Mouse (Mus musculus) A20 (cell line): ENCODE measurements around the gene Ptprc.

Experiments used
- DNase-seq: peaks from one replicate; pipeline ENCODE4 v3.0.0-alpha.2; 2011; ENCODE audit warnings: low read depth, low spot score

Gene Ptprc

DNA sequence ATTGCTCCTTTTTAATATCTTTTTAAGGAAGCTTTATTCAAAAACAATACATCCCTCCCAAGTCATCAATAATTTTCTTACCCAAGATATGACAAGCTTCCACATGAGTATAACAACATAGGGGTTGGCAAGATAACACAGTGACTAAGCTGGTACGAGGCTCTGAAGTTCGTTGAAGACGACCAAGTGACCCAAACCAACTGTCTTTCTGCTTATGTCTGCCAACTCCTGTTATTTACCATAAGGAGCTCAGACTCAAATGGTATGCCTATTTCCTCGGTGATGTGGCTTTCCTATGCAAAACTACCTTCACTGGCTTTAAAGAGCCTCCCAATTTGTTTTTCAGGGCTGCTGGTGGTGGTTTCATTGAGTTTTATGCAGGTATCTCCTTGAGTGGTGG lies at the start of gene Ptprc:
Gene Ptprc, minus strand, starts transcription at position 215 of the 400 bp plus-strand sequence.
- peak; percentile 86 for DNase-seq

DNA sequence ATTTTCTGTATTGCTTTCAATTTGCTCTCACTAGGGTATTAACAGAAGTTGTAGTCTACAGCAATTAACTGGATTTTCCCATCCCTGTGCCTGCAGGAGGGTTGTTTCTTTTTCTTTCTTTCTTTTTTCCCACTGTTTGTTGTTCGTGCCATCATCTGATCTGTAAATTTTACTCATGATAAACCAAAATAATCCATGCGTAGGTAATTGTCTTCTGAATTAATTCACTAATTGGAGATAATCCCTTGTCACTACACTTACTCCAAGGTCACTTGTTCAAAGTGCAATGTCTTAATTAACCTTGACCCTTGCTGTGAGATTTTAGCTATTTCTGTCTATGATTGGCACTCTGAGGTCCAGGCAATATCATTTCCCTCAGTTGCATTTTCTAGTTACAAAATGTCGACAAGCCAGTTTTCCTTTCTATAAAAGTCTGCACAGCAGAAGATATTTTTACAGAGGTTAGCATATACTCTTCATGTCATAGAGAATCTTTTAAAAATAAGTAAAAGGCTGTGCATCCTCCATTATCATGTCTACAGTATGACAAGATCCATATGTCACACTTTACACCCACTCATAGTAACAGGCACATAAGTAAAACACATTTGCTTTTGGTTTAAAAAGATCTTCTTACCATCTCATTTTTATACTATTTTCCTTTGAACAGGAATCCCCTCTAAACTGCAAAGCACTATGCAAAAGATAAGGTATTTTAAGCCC lies 39.4 kb upstream of the Ptprc start:
- DNase-seq, result no peak

DNA sequence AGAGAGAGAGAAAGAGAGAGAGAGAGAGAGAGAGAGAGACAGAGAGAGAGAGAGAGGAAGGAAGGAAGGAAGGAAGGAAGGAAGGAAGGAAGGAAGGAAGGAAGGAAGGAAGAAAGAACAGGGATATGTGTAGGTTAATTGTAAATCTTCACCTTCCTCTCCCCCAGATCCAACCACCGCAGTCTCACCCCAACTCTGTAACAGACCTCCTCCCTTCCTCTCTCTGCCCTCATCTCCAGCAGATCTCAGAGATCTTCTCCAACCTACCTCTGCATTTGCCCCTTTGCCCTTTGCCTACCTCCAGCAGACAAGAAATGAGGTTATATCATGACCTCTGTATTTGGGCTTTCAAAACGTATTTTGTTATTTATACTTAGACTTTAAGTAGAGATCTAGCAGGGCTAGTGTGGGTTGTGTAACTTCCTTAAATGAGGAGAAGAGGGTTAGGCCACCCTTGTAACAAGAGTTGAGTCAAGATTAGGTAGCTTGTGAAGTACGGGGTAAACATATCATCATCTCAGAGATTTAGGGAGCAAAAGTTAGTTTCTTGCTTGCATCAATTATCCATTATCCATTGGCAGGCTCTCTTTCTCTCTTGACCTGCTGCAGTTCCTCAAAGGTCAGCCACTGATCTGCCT lies 35.0 kb upstream of the Ptprc start:
- DNase-seq, result no peak

DNA sequence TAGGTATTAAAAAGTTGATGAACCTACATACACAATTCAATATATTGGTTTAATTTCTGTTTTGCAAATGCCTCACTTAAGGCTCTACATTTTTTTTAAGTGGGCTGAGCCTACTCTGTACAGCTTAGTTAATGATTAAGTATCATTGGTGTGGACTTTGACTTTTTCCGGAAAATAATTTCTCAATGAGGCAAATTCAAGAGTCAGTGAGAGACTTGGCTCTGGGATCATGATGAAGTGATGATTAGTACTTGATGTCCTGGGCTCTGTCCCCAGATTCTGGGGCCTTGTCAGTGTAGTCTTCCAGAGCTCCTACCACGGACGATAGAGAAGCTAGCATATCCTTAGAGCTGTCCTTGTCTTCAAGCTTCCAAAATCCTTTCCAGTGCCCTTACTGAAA lies 34.2 kb upstream of the Ptprc start:
- DNase-seq, result no peak

DNA sequence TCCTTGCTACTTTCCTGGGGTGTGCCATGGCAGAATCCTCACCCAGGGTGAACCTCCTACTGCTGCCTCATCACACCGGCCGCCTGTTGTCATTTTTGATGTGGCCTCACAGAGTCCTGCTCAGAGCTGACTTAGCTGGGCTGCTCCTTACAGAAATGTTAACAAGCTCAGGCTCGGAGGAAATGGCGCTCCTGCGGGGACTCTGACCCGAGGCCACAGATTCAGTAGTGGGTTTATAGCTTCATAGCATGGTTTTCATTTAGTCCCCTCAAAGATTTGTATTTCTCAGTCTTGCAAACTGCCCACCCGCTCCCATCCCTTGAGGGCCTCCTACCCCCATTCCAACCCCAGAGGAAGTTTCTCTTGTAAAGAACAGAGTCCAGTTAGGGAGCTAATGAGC lies 30.5 kb upstream of the Ptprc start:
- no peak for DNase-seq

DNA sequence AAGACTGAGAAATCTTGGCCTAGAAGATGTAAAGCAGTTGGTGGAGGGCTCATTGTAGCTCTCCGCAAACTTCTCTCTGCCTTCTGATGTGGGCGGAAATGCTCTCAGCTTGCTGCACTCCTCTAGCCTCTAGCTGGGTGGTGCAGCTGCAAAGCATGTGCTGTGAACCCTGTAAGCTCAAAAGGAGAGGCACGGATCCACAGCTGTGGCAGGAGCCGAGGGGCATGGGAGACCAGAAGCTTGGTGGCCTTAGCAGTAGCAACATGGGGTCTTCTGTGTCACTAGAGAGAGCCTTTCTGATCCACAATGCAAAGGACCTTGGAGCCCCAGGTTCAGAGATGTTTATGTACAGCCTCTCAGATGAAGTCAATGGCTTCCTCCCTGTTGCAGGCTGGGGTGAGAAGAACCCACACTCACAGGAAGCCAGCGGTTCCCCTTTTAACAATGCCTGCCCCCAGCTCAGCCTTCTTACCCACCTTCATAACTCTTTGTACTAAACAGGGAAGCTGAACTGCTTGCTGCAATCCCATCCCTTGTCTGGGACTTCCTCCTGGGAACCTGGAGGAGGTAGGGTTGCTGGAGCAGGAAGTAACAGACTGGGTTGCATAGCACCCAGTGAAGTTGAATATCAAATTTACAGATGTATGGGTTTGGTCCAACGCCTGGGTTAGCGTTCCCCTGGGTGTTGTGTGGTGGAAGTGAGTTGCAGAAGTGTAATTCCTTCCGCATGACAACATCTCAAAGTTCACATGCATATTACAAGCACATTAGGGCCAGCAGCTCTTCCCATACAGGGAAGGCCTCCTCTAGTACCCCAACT lies 16.4 kb upstream of the Ptprc start:
- DNase-seq, result peak; percentile 93

DNA sequence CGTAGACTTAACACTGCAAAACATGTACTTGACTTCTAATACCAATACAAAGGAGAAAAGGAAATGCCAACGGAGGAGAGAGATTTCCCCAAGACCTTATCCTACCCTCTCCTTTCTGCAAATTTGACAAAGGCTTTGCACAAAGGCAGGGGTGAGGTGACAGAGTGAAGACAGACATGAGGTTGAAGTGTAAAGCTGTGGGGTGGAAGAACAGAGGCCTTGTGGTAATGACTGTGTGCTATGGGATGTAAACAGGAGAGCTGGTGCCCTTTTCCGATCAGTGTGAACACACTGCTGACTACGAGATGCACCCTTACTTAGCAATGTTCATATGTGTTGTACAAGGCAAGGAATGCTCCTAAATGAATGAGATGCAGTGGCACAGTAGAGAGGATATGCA lies 12.6 kb upstream of the Ptprc start:
- DNase-seq, result no peak

DNA sequence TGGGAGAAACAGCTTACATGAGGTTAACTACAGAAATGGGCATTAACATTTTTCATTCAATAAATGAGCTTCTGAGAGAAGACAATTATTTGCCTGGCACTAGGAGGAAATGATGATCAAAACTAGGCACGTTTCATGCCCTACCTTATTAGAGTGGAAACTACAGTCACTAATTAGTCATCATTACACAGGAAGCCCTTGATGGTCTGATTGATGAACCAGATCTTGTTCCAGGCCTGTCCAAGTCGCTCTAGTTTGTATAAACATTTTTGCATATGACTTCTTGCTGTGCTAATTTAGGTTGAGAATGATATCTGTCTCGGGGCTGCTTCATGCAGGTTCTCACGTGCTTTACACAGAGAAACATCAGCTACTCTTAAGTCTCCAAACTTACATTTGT lies 10.4 kb upstream of the Ptprc start:
- peak; percentile 83 for DNase-seq

DNA sequence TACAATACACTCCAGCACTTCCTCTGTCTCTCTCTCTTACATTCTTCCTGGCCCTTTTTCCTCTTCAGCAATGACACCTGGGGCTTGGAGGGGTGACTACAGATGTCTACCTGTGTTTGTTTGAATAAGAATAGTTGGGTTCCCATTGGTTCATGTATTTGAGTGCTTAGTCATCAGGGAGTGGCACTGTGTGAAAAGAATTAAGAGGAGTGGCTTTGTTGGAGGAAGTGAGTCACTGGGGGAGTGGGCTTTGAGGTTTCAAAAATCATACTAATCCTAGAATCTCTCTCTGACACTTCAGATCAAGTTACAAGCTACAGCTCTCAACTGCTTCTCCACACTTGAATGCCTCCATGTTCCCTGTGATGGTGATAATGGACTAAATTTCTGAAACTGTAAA lies 4.6 kb upstream of the Ptprc start:
- peak; percentile 20 for DNase-seq

DNA sequence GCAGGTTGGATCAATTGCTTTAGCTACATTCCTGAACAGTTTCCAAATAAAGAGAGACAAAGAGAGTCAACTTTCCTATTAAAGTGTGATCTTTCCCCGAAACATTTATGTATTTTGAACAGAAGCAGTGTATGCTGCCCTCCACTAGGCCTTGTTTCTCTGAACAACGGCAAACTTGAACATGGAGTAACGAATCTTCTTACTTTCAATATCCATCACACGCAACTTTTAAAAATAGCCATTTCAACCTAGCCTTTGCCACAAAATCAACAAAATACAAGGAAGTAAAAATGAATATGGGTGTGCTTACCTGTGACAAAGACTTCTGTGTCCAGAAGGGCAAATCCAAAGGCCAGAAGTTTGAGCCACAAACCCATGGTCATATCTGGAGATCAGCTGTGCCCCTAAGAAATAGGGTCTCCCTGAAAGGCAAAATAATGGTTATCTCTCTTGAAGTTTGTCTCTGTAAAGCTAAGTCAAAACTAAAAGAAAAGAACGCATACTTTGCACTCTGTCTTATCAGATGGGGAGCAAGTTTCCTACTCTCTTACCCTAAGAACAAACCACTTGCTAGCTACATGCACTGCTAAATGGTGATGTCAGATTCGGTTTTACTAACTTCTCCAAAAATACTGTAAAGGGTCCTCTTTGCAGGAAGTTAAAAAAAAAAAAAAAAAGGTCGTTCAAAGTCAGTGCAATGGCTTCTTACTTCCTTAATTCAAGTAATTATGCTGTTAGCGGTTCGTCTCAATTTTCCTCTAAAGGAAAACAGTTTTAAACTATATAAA lies 609 bp downstream of the Ptprc start:
- DNase-seq, result peak; percentile 87

DNA sequence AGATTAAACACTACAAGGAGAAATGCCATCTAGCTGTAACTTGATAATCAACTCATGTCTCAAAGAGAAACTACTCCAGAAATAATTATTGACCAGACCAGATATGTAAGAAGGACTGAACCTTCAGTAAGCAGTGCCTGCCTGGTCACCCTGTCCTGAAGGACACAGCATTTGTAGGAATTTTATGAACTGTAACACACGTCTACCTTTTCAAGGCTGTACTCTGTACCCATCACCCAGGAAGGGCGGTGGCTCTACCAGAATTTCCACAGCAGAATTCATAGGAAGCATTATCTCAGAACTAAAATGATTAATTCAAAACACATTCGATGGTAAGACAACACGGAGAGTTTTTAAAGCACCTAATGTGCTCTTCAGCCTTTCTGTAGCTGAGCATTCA lies 1.4 kb downstream of the Ptprc start:
- DNase-seq, result peak; percentile 69

DNA sequence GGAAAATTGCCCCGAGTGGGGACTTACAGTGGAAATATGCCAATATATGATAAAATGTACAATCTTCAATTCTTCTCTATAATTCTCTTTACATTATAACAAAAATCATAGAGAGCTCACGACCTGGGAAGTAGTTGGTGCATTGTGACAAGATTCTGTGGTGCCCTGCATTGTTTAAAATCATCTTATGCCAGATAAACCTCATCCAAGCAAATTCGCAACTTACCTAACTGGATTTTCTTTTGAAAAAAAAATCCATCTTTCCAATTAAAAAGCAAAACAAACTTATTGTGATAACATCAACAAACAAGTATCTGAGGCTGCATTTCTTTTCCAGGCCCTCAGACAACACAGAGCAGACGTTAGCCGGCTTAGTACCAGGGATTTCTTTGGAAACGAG lies 1.8 kb downstream of the Ptprc start:
- DNase-seq, result peak; percentile 52

DNA sequence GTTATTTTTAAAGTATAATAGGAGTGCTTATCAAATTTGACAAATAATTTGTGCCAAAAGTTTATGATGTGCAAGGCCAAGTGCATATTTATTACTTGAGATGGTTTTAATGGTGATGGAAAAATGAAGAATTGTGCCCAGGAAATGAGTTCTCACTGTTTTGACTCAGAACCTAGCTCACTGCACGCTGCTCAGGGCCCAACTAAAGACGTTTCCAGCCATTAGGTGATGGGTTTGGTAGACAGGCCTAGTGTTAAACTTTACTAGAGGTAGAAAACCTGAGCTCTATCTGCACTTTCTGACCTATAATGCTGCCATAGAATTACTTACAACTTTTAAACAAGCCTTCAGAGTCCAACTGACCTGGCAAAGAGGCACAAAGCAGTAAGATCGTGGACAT lies 3.0 kb downstream of the Ptprc start:
- peak; percentile 68 for DNase-seq

DNA sequence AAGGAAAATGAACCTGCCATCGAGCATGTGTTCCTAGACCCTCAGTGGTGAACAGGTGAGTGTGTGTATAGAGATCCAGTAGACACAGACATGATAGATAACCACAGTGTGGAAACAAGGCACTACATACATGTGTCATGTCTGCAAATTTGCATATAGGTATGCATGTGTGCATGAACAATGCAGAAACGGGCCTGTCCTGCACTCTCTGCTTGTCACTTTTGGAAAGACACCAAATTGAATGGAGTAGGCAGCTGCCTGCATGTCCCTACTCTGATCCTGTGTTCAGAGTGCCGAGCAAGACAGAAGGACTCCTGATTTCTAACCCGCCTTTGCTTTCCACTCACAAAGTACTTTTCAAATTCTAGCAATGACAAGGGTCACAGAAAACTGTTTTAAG lies 3.4 kb downstream of the Ptprc start:
- DNase-seq, result peak; percentile 56

DNA sequence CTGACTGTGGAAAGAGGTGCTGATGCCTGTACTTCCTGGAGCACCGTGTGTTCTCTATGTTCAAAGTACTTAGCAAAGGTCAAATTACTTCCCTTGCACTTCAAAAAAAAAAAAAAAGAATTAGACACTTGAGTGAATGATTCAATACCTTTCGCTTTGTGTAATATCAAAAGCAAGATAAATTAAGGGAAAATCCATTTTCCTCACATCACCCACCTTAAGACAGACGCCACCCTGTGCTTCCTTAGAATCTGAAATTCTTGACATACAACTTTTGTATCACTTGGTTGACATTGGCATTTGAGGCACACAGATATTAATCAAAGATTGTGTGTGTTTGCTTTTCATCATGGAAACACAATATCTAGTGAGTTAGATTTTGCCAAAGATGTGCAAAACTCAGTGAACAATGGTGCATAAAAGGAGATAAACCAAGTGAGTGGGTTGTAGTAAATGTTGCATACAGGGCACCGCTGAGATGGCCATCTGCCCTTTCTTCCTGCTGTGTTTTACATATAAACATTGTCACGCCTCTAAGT lies 9.2 kb downstream of the Ptprc start:
- DNase-seq, result no peak

DNA sequence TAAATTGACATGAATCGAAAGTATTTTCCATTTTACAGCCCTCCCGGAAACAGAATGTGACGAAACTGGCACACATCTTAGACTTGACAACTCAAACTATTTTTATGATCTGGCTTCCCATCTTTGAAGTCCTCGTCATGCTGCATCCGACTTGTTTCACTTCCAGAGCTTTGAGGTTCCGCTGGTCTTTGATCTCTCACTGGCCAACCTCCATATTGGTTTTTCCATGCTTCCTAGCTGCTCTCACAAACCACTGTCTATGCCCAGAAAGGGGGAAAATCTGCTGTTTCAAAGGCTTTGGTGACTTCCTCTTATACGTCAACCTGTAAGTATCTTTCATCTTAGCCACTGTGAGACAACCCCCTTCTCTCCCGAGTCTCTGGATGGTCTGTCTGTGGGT lies 12.9 kb downstream of the Ptprc start:
- DNase-seq, result no peak

DNA sequence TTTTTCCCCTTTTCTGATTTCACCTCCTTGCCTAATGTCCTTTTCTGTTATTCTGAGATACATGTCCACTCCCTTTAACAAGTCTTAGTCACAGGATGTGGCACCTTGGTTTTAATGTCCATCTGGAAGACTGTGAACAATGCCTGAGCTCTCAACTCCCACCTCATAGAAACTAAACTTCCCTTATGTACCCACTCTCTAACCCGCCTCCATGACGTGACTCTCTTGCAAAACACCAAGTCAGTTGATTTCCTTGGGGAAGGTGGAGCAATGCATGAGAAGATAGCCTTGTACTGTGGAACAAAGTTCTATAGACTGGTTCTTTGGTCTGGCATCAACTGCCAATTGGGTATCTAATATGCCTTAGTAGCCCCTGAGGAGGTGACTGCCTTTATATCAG lies 16.6 kb downstream of the Ptprc start:
- no peak for DNase-seq

DNA sequence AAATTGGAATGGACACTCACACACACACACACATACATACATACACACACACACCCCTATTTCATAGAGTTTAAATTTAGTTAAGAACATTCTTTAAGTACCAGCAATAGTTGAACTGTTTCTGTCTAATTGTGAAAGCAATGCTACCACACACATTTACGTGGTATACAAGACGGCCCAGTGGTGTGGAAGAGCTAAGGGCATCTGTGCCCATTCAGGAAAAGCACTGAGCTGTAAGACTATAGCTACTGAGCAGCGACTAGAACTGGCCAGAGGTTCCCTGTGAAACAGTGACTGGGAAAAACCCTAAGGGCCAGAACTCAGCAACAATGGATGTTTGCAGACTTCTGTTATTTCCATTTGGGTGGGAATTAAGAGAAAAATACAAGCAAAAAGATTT lies 17.3 kb downstream of the Ptprc start:
- no peak for DNase-seq

DNA sequence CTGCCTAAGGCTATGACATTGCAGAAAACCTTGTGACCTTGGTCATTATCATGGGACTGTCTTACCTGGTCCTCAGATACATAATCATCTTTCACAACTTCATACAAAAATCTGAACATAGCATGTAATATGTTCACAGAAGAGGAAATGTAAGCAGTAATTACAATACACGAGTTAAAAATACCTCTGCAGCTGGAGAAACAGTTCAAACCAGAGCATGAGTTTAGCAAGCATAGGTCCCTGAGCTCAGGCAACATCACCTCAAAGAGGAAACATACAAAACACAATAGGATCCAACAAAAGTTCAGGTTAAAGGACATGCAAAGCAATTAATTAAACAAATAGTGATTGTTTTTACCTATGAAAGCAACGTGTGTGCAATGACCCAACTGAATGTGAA lies 17.8 kb downstream of the Ptprc start:
- no peak for DNase-seq

DNA sequence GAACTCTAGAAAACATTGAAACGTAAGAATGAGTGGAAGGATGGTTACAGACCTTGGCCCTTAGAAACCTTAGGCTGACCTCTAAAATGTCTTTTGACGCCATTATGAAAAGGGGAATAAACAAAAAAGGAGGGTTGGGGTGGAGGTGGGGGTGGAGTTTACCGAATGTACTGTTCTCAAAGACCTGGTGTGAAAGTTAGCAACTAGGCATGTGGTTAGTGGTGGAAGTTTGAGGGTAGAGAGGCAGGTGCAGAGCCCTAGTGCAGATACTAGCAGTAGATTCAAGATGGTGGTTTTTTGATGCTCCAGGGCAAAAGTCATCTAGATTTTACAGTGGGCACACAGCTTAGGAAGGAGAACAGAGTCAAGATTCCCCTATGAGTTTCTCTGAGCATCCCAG lies 18.5 kb downstream of the Ptprc start:
- DNase-seq, result no peak

DNA sequence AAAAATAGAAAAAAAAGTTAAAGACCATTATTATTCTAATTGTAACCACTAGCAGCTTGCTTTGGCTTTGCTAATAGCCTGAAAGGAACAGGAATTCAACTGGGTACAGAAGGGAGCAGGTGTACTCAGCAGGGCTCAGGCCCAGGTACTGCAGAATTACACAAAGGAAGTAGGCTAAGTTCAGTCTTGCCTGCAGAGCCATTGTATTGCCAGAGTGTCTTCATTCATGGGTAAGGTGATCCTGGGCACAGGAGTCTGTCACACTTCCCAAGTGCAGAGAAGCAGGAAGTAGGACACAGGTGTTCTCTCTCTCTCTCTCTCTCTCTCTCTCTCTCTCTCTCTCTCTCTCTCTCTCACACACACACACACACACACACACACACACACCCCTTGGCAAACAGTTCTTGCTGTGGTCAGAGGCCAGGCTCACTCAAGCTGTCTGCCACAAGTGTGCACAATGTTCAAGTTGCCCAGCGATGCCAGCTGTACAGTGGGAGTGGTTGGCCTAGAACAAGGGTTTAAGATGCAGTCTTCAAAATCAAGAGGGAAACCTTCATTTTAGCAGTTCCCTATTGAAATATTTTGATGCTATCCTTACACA lies 21.2 kb downstream of the Ptprc start:
- DNase-seq, result no peak
